Mouse (Mus musculus): Measurements from ENCODE around the gene Olfr117.
"Not testable (repeated sequence)": the region's sequence is repeated elsewhere in the genome, so short reads cannot be mapped to it uniquely, and the experiment has no call there.

Olfr117 gene

DNA sequence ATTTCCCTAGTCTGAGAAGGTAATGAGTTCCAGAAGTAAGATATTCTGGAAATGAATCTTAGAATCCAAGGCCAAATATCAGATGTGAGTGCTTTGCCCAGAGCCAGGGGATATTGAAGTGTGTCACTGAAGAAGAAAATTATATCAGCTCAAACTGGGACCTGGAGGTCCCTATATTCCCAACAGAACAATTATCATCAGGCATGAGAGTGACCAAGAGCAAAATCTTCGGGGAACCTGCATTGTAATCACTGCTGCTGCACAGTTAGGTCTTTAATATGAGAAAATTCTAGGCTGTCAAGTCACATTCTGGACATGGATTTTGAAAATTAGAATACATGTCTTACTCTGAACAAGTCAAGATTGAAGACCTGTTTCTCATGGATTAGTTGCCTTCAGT is at the start of gene Olfr117:
Olfr117 (minus strand) TSS at position 101 of the 400 bp plus-strand sequence.
- no peak for DNase-seq (ENCODE audit: low spot score in 2 of 2)

DNA sequence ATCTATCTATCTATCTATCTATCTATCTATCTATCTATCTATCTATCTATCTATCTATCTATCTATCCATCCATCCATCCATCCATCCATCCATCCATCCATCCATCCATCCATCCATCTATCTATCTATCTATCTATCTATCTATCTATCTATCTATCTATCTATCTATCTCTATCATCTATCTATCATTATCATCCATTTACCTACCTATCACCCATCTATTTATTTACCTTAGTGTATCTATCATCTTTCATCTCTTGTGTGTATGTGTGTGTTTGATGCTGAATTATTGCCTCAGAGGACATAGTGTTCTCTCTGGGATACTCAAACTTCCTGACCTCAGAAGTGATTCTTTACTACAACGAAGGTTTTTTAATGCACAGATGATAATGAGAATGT is 32.7 kb upstream of the Olfr117 start, which contains the start of gene Olfr119:
Olfr119 (plus strand) TSS at position 301 of the 400 bp plus-strand sequence.
- DNase-seq (ENCODE audit: low spot score in 2 of 2) = not testable (repeated sequence)

DNA sequence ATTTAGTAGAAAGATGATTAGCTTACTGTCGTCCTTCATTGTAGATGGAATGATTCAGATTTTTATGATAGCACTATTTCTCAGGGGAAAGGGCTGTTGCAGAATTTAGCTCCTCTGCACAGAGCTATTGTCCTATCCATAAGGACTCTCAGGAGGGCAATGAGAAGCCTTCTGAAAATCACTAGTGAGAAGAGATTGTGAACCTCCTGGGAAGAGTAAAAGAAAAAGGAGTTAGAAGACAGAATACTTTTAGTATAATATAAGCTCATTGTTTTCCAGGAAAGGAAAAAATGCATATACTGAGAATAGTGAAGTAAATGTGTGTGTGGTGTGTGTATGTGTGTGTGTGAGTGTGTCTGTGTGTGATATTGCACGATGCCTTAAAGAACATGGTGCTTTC is 3.1 kb upstream of the Olfr117 start, which contains the start of gene Olfr118:
Olfr118 (plus strand) TSS at position 301 of the 400 bp plus-strand sequence.
- DNase-seq (ENCODE audit: low spot score in 2 of 2) = no peak

DNA sequence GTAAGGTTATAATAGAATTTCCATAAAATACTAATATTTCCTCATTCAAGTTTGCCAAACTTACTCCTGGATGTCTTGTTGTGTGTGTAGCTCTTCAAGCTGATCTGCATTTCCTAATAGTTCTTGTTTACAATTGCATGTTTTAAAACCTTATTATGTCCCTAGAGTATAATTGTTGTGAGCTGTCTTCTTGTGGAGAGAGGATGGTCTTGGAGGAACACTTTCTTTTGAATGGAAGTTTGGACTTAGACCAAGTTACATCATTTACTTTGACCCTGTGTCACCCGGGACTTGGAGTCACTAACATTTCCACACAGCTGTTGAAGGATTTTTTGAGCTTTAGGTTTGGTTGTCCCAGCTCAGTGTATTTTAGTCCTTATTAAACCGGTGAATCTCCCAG is 36.6 kb downstream of the Olfr117 start, which contains the start of the genes Olfr115 and Olfr116:
Olfr115 (minus strand) TSS at position 101 of the 400 bp plus-strand sequence.
Olfr116 (minus strand) TSS at position 191 of the 400 bp plus-strand sequence.
- no peak for DNase-seq (ENCODE audit: low spot score in 2 of 2)
